Mouse (Mus musculus) gastrocnemius, postnatal 4 days (tissue): ENCODE data around the gene Pitpnc1. TPM values are rescaled to one million over a fixed set of nuclear protein-coding genes. Genes with fewer than 3 reads are reported as not detected.

Experiments
- DNase-seq, 2 experiments: peaks; one replicate each; pipeline ENCODE4 v3.0.0; 2021 to 2022; ENCODE audit warnings: low spot score in 2 of 2, mixed read lengths in 2 of 2
- total RNA-seq, 2 experiments: library from RNA; stranded (reverse); gene quantifications; 2 replicates each; pipeline ENCODE4 v1.2.3; 2021

Pitpnc1 gene
- total RNA-seq, 2 experiments from 2014 or later = 53.0 to 58.2 TPM

DNA sequence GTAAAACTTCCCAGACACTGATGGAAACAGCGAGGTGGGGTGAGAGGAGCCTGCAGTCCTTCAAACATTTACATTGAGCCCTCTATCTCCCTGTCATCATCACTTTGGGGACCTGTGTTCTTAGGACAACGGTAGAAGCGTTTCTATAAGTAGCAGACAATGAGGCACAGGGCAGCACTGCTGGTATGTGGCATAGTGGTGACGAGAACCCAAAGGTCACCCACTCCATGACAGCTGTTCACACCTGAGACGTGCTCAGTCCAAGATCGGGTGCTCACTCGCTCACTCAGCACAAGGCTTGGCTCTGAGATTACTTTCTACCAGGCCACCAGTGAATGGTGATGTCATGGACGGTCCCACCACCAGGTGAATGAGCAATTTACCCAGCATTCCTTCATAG is 286.7 kb downstream of the Pitpnc1 start:
- no peak for DNase-seq

DNA sequence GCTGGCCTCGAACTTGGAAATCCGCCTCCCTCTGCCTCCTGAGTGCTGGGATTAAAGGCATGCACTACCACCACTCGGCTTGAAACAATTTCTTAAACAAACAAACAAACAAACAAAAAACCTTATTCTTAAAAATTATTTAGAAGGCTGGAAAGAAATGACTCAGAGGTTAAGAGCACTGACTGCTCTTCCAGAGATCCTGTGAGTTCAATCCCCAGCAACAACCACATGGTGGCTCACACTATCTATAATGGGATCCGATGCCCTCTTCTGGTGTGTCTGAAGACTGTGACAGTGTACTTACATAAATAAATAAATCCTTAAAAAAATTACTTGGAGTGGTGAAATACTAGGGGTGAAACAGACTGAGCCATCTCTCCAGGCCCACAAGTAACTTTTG is 309.3 kb downstream of the Pitpnc1 start:
- no peak for DNase-seq

- no peak for DNase-seq
Measured at GRCm38 (mm10) chr11:107159034-107159433, 311.5 kb downstream of the Pitpnc1 start.

Other genes with a start within 250 kb of the Pitpnc1 start
- gene Psmd12, start 8.8 kb upstream of the Pitpnc1 start, total RNA-seq = 100 to 1,000 TPM in 1 of 2 experiments, 10 to 100 TPM in 1; 83.7 to 107 TPM
- 10 to 100 TPM; 26.1 to 28.8 TPM for gene Helz, start 77.2 kb upstream of the Pitpnc1 start, total RNA-seq
- gene Cacng1, start 245.8 kb upstream of the Pitpnc1 start, total RNA-seq = 100 to 1,000 TPM; 398 to 455 TPM